Mouse (Mus musculus) spleen, adult 2 months (tissue): ENCODE measurements at regions not wholly inside any gene's neighbourhood (a gene's known extent, or its start where the extent isn't known, plus 50 kb on each side); places are given as distances from the start of the nearest gene placed in this dataset.

Source experiments
- DNase-seq, 2 experiments: peaks; one replicate each; pipeline versions ENCODE4 v3.0.0 to v3.0.0-alpha.2; 2012 to 2021; ENCODE audit warnings: low spot score in 2 of 2, low read depth in 1 of 2
- H3K27ac ChIP-seq: fragments of 200-500 bp; 2 replicates; pipeline ENCODE4 v1.5.1; 2012; ENCODE audit warnings: low read length, inconsistent platforms; ENCODE audit not compliant: insufficient read depth
- H3K27me3 ChIP-seq: fragments of 200-500 bp; 2 replicates; pipeline ENCODE4 v1.6.1; 2012; ENCODE audit warnings: mild to moderate bottlenecking, moderate library complexity, low read length, inconsistent platforms; ENCODE audit not compliant: control insufficient read depth, insufficient read depth
- H3K36me3 ChIP-seq: fragments of 200-500 bp; 2 replicates; pipeline ENCODE4 v1.6.1; 2012; ENCODE audit warnings: mild to moderate bottlenecking, low read length, inconsistent platforms; ENCODE audit not compliant: control insufficient read depth, insufficient read depth
- H3K4me1 ChIP-seq: fragments of 200-500 bp; 2 replicates; pipeline ENCODE4 v1.6.1; 2011; ENCODE audit warnings: inconsistent platforms; ENCODE audit not compliant: control insufficient read depth, insufficient read depth, insufficient read length
- H3K4me3 ChIP-seq: fragments of 200-500 bp; 2 replicates; pipeline ENCODE4 v1.5.1; 2011; ENCODE audit warnings: mild to moderate bottlenecking, inconsistent platforms; ENCODE audit not compliant: insufficient read depth, insufficient read length; ENCODE audit errors: extremely low read depth
- CTCF ChIP-seq: fragments of 200-500 bp; IDR thresholded peaks from 2 replicates; pipeline ENCODE4 v1.5.1; 2011; ENCODE audit warnings: mild to moderate bottlenecking, inconsistent platforms; ENCODE audit not compliant: insufficient read depth, insufficient read length, insufficient replicate concordance; ENCODE audit errors: extremely low read depth
- POLR2A ChIP-seq: fragments of 200-500 bp; IDR thresholded peaks from 2 replicates; pipeline ENCODE4 v1.6.1; 2011; ENCODE audit warnings: low read depth, low read length, inconsistent platforms
- WGBS: fragments of 180-500 bp; shearing (Covaris S2); methylation state at CpG from one replicate; pipeline ENCODE4 v1.1.7; 2018; 5-methylcytosine and 5-hydroxymethylcytosine counted together

- Histone ChIP-seq H3K27me3 (no peaks in the 10 kb centered on the region), H3K4me1 (no peaks in the 10 kb centered on the region), H3K4me3 (no peak overlapping the region), H3K27ac (no peak overlapping the region), H3K36me3 (no peaks in the 10 kb centered on the region)
- DNase-seq: no peak
- TF ChIP-seq CTCF: no peak
- TF ChIP-seq POLR2A: no peak
- 92% methylated on average over 3 of the region's 3 CpGs for WGBS
Observed at GRCm38 (mm10) chr13:47917370-47917769, 343.7 kb upstream of the Id4 start.

GRCm38 (mm10) chr13:47921044-47921443 lies 340.0 kb upstream of the Id4 start:
- Histone ChIP-seq H3K36me3 (no peaks in the 10 kb centered on the region), H3K4me3 (no peak overlapping the region), H3K4me1 (no peaks in the 10 kb centered on the region), H3K27me3 (no peaks in the 10 kb centered on the region), H3K27ac (no peak overlapping the region)
- 47% methylated on average over 5 of the region's 5 CpGs for WGBS
- DNase-seq: no peak
- TF ChIP-seq CTCF: no peak
- no peak for TF ChIP-seq POLR2A

- no peak for TF ChIP-seq CTCF
- no peak for TF ChIP-seq POLR2A
- no peak overlapping the region for H3K27ac ChIP-seq
- no peaks in the 10 kb centered on the region for H3K27me3 ChIP-seq
- no peak for DNase-seq
- 82% methylated on average over 2 of the region's 2 CpGs for WGBS
- no peaks in the 10 kb centered on the region for H3K4me1 ChIP-seq
- H3K4me3 ChIP-seq: no peak overlapping the region
- H3K36me3 ChIP-seq: no peaks in the 10 kb centered on the region
Observed at GRCm38 (mm10) chr13:47940696-47941095, 320.3 kb upstream of the Id4 start.

GRCm38 (mm10) chr13:47942368-47942787 lies 318.6 kb upstream of the Id4 start:
- no peaks in the 10 kb centered on the region for H3K4me1 ChIP-seq
- no peak for DNase-seq
- no peaks in the 10 kb centered on the region for H3K27me3 ChIP-seq
- WGBS: 37% methylated on average over 8 of the region's 8 CpGs
- no peak overlapping the region for H3K4me3 ChIP-seq
- no peak for TF ChIP-seq POLR2A
- no peak for TF ChIP-seq CTCF
- H3K27ac ChIP-seq: no peak overlapping the region
- H3K36me3 ChIP-seq: no peaks in the 10 kb centered on the region

GRCm38 (mm10) chr13:47943645-47944044 lies 317.4 kb upstream of the Id4 start:
- Histone ChIP-seq H3K27ac (no peak overlapping the region), H3K27me3 (no peaks in the 10 kb centered on the region), H3K36me3 (no peaks in the 10 kb centered on the region), H3K4me3 (no peak overlapping the region), H3K4me1 (no peaks in the 10 kb centered on the region)
- no peak for TF ChIP-seq POLR2A
- TF ChIP-seq CTCF: no peak
- 89% methylated on average over 5 of the region's 5 CpGs for WGBS
- no peak for DNase-seq

- Histone ChIP-seq H3K27ac (no peak overlapping the region), H3K36me3 (no peaks in the 10 kb centered on the region), H3K4me1 (no peaks in the 10 kb centered on the region), H3K4me3 (no peak overlapping the region), H3K27me3 (no peaks in the 10 kb centered on the region)
- DNase-seq: no peak
- WGBS: 90% methylated on average over 10 of the region's 10 CpGs
- TF ChIP-seq POLR2A (no peak), CTCF (no peak)
Observed at GRCm38 (mm10) chr13:47948098-47948865, 312.7 kb upstream of the Id4 start.

- Histone ChIP-seq H3K4me3 (no peak overlapping the region), H3K4me1 (no peaks in the 10 kb centered on the region), H3K36me3 (no peaks in the 10 kb centered on the region), H3K27me3 (no peaks in the 10 kb centered on the region), H3K27ac (no peak overlapping the region)
- 46% methylated on average over 2 of the region's 2 CpGs for whole genome bisulfite sequencing
- no peak for DNase-seq
- TF ChIP-seq CTCF (no peak), POLR2A (no peak)
Observed at GRCm38 (mm10) chr13:47950456-47950855, 310.6 kb upstream of the Id4 start.
